Mouse (Mus musculus) Patski (cell line): ENCODE measurements around the gene R3hcc1l. TPM values are rescaled to one million over a fixed set of nuclear protein-coding genes. Genes with fewer than 3 reads are reported as not detected.

Experiments used
- ATAC-seq: fragments of 100-300 bp; one replicate; pipeline ENCODE4 v1.8.0; 2021
- CTCF ChIA-PET: fragments of 350-600 bp; sonication (Branson Sonifier 250); formaldehyde crosslinking; loops from one replicate; lab custom pipeline; 2022; ENCODE audit warnings: inconsistent platforms; lab: Charles Lee
- POLR2A ChIA-PET: fragments of 350-600 bp; sonication (Branson Sonifier 250); formaldehyde crosslinking; loops from one replicate; lab custom pipeline; 2022; ENCODE audit warnings: antibody characterized with exemption, inconsistent platforms; lab: Charles Lee
- DNase-seq: peaks from one replicate; pipeline ENCODE4 v3.0.0-alpha.2; 2011; ENCODE audit warnings: low read depth, low spot score
- H3K27me3 ChIP-seq: fragments of 371-371 bp; one replicate; pipeline ENCODE4 v1.5.1; 2021
- CTCF ChIP-seq: fragments of 100-300 bp; IDR thresholded peaks from one replicate; pipeline ENCODE4 v1.5.1; 2021
- in situ Hi-C: fragments of 300-500 bp; cut with MboI; formaldehyde crosslinking; loops from 3 replicates; pipeline ENCODE4 v1.11.1; 2018; ENCODE audit warnings: low pct_unique_long_range_greater_than_20kb, mixed read lengths
- polyA plus RNA-seq: library from polyadenylated mRNA; unstranded; gene quantifications from one replicate; pipeline ENCODE4 v1.2.3, GENCODE M21; 2021

Gene R3hcc1l
- polyA plus RNA-seq, 1 experiment from 2014 or later, result 28.6 TPM

DNA sequence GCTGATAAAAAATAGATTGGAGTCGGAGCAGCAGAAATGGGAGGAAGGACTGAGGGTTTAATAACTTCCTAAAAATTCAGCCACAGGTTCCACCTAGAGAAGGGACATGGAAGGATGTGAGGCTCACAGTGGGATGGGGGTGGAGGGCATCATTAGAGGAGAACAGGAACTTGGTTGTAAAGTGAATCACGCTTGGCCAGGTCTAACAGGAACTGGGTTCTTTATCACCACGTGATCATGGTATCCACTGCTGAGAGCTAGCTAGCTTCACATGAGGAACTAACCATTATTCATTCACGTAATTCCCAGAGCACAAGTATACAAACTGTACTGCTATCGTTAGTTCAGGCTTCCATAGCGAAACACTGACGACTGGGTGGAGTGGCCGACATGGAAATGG, 121.0 kb downstream of the R3hcc1l start:
- ATAC-seq (no peak), DNase-seq (no peak)
- in situ Hi-C loops, result no loop called here
- H3K27me3 ChIP-seq, result peaks cover 3% of the 10 kb centered on the region
- ChIA-PET POLR2A (no interaction called here), CTCF (interaction anchor here (1.8 kb wide), 1 partner anchor 15 kb away, joined by 7 read pairs; no protein-coding TSS in a partner anchor)
- TF ChIP-seq CTCF, result no peak

DNA sequence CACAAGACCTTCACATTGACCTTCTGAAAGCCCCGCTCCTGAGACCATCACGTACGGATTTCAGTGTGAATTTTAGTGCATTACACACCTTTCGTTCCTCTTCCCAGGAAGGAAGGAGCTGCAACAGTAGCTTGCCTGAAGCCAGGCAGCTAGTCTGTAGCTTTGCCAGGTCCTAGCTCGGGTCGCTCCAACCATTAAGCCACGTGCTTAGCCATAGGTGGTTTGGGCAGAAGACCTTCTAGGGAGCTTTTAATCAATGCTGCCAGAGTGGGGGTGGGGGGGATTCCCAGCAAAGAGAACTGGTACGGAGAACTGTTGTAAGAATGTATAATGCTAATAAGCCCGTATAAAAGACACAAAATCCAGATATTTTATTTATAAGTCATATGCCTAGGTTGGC, 121.7 kb downstream of the R3hcc1l start:
- in situ Hi-C loops, result no loop called here
- DNase-seq (no peak), ATAC-seq (no peak)

More for the DNA sequence above, 121.7 kb downstream of the R3hcc1l start:
- ChIA-PET POLR2A (no interaction called here), CTCF (interaction anchor here (0.7 kb wide), 1 partner anchor 12 kb away, joined by 3 read pairs; no protein-coding TSS in a partner anchor)
- TF ChIP-seq CTCF, result no peak
- no peaks in the 10 kb centered on the region for H3K27me3 ChIP-seq

Other genes with a start within 250 kb of the R3hcc1l start
- gene Crtac1, start 87.0 kb upstream of the R3hcc1l start, polyA plus RNA-seq, result 15.3 TPM
- gene Loxl4, start 94.1 kb downstream of the R3hcc1l start, polyA plus RNA-seq, result 0.08 TPM
- gene Pyroxd2, start 234.0 kb downstream of the R3hcc1l start, polyA plus RNA-seq, result 0.30 TPM